Comparison of ENCODE assay signal across 13 mouse cellular contexts in genomic region chr1:73532316-73532715, GRCm38 (mm10).
DNase-seq lines count a peak whose midpoint lies in the region.
"Had no signal": no experiment of that assay in that cellular context is flagged by ENCODE, and none has a peak within 500 bp of the region (broad histone marks: within the 10 kb centered on the region; RNA-seq: fewer than 3 reads in every experiment).

No protein-coding gene starts in this region.

- intact Hi-C loops in heart, postnatal 10 days (cut with DNase I) = no loop called here

- peak; percentile 76 for DNase-seq in brain, adult 2 months (ENCODE audit: low read depth, low spot score)
- peak; percentile 52 for DNase-seq in cerebellum, adult 11 months
- peak; percentile 53 for DNase-seq in cerebellum, adult 8-10 months
- peak; percentile 32 to 34 for DNase-seq in cerebellum, postnatal 36 days
- no peak for DNase-seq in ovary, adult 18-20 months (ENCODE audit: low spot score)
- no peak for DNase-seq in heart, postnatal 10 days
- DNase-seq: adrenal gland, adult 2 months; adrenal gland, postnatal 36 days; forebrain, postnatal 0 days; gastrocnemius, adult 2 months; gastrocnemius, postnatal 25 days; heart, postnatal 14 days; kidney, adult 11 months had no signal

Comparison
In these comparisons a context has a peak if more than half of its experiments do, and no peak if none do; other contexts are left out.
1. DNase-seq: peak in brain, adult 2 months (single experiment), cerebellum, adult 11 months (single experiment), cerebellum, adult 8-10 months (single experiment) and cerebellum, postnatal 36 days (2 of 2); none in ovary, adult 18-20 months (single experiment) and heart, postnatal 10 days (0 of 2).